Mouse (Mus musculus) bone marrow macrophage, adult 2 months (primary cell): ENCODE data around the gene Pgp.

ENCODE experiments used
- CTCF ChIP-seq: IDR thresholded peaks from 2 replicates; pipeline ENCODE4 v1.5.1; 2012; ENCODE audit warnings: low read depth, mild to moderate bottlenecking, low read length, moderate library complexity
- POLR2A ChIP-seq: IDR thresholded peaks from 2 replicates; pipeline ENCODE4 v1.6.1; 2012; ENCODE audit warnings: mild to moderate bottlenecking, low read depth, low read length, borderline replicate concordance

- peak; percentile 69 for TF ChIP-seq CTCF
- TF ChIP-seq POLR2A, result no peak
Observed at GRCm38 (mm10) chr17:24494627-24495335, 24.6 kb downstream of the Pgp start.
